Mouse (Mus musculus): Measurements from ENCODE around the gene Gm21985. TPM values are rescaled to one million over a fixed set of nuclear protein-coding genes. Genes with fewer than 3 reads are reported as not detected.
A peak's percentile ranks its signal among the peaks of the same experiment; 100 is the strongest.

Gene Gm21985
- polyA plus RNA-seq, 1 experiment from 2014 or later, result not detected

DNA sequence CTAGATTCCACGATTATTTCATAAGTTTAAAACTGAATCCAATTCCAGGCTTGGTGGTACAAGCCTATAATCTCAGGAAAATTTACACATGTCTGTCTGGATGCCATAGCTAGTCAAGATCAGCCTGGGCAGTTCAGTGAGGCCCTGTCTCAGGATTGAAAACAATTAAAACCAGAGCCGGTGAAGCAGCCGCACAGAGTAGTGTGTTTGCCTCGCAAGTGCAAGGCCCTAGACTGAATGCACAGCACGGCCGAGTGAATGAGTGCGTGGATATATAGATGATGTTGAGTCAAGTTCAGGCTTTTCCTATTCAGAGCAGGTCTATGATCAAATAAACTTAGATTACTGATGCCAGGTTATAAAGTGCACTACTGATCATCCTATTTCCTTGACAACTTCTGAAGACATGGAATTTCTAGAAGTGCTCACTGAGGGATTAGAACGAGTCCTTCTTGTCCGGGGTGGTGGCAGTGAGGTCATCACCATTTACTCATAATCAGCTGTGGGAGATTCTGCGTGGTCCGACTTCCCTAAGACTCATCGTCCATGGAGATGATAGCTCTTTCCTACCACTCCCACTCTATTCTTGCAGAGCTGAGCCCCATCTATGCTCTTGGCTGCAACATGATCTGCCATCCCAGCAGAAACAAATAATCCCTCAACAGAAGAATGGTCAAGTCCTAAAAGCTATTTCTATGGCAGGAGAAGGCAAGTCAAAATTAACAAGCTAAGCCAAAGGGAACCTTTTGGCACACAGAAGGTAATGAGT, 94.1 kb downstream of the Gm21985 start:
- H3K4me3 ChIP-seq (ENCODE audit: low read depth, low read length), result no peak overlapping the region
- H3K27ac ChIP-seq (ENCODE audit: low read depth, low read length), result no peak overlapping the region
- no peaks in the 10 kb centered on the region for H3K4me1 ChIP-seq (replicated peaks; ENCODE audit: control insufficient read depth, insufficient read depth, low read length)
- H3K9ac ChIP-seq (ENCODE audit: low read depth, low read length), result no peak overlapping the region
- no peaks in the 10 kb centered on the region for H3K27me3 ChIP-seq (replicated peaks; ENCODE audit: control insufficient read depth, insufficient read depth, low read length)
- H3K36me3 ChIP-seq (ENCODE audit: control insufficient read depth, insufficient read depth), result peaks cover 71% of the 10 kb centered on the region
- H3K9me3 ChIP-seq (ENCODE audit: control insufficient read depth), result no peaks in the 10 kb centered on the region
- no peak overlapping the region for H3K4me2 ChIP-seq (replicated peaks; ENCODE audit: low read depth)
- no peak for ATAC-seq
- WGBS, result 77% methylated on average over 12 of the region's 12 CpGs
- TF ChIP-seq CTCF (IDR thresholded peaks at IDR 0.05; ENCODE audit: low read depth), result no peak

DNA sequence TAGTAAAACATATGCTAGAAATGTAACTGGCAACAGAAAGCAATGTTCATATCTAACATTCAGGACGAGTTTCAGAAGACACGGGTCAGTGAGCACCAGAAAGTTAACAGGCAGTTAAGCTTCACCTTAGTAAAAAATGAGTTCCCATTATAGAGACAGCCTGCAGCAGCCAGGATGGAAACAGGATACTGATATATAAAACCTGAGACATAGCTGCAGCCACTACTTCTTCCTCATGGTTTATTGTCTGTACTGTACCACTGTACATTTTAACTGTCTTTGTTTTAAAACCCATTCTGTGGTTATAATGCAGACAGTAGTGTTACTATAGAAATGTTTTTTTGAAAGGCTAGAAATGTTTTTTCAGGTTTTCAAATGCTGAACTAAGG, 94.7 kb downstream of the Gm21985 start:
- WGBS, result 81% methylated on average over 2 of the region's 2 CpGs
- no peaks in the 10 kb centered on the region for H3K9me3 ChIP-seq (ENCODE audit: control insufficient read depth)
- no peak overlapping the region for H3K4me2 ChIP-seq (replicated peaks; ENCODE audit: low read depth)
- ATAC-seq, result no peak
- H3K4me1 ChIP-seq (replicated peaks; ENCODE audit: control insufficient read depth, insufficient read depth, low read length), result no peaks in the 10 kb centered on the region
- no peak overlapping the region for H3K27ac ChIP-seq (ENCODE audit: low read depth, low read length)
- H3K4me3 ChIP-seq (ENCODE audit: low read depth, low read length), result no peak overlapping the region
- no peaks in the 10 kb centered on the region for H3K27me3 ChIP-seq (replicated peaks; ENCODE audit: control insufficient read depth, insufficient read depth, low read length)
- TF ChIP-seq CTCF (IDR thresholded peaks at IDR 0.05; ENCODE audit: low read depth), result no peak
- no peak overlapping the region for H3K9ac ChIP-seq (ENCODE audit: low read depth, low read length)
- peaks cover 65% of the 10 kb centered on the region for H3K36me3 ChIP-seq (ENCODE audit: control insufficient read depth, insufficient read depth)

DNA sequence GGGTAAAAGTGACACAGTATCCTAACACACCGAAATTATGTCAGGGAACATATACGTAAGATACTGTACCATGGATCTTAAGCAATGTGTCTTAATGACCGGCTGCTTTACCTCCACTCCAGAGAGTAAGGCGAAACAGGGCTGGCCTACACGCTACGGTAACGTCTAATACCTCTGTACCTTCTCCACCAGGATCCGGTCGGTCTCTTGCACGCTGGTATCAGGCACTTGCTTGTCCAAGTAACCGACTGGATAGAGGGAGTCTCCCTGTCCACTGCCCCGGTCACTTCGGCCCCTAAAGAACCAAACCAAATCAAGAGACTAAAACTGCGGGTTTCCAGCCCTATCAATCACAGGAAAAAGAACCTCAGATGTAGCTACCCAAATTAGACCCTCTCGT, 101.1 kb downstream of the Gm21985 start:
- Histone ChIP-seq H3K27me3 (replicated peaks; ENCODE audit: control insufficient read depth, insufficient read depth, low read length) (no peaks in the 10 kb centered on the region), H3K36me3 (ENCODE audit: control insufficient read depth, insufficient read depth) (peaks cover 7% of the 10 kb centered on the region), H3K27ac (ENCODE audit: low read depth, low read length) (peak overlapping the region; percentile 73; the same call in 1 of the 2 replicates), H3K9me3 (ENCODE audit: control insufficient read depth) (no peaks in the 10 kb centered on the region), H3K4me2 (replicated peaks; ENCODE audit: low read depth) (peak overlapping the region; percentile 87), H3K9ac (ENCODE audit: low read depth, low read length) (peak overlapping the region; percentile 73), H3K4me1 (replicated peaks; ENCODE audit: control insufficient read depth, insufficient read depth, low read length) (no peaks in the 10 kb centered on the region; the same call in 1 of the 2 replicates), H3K4me3 (ENCODE audit: low read depth, low read length) (peak overlapping the region; percentile 89)
- WGBS, result 11% methylated on average over 15 of the region's 15 CpGs
- peak; percentile 39 for ATAC-seq
- TF ChIP-seq CTCF (IDR thresholded peaks at IDR 0.05; ENCODE audit: low read depth), result no peak

DNA sequence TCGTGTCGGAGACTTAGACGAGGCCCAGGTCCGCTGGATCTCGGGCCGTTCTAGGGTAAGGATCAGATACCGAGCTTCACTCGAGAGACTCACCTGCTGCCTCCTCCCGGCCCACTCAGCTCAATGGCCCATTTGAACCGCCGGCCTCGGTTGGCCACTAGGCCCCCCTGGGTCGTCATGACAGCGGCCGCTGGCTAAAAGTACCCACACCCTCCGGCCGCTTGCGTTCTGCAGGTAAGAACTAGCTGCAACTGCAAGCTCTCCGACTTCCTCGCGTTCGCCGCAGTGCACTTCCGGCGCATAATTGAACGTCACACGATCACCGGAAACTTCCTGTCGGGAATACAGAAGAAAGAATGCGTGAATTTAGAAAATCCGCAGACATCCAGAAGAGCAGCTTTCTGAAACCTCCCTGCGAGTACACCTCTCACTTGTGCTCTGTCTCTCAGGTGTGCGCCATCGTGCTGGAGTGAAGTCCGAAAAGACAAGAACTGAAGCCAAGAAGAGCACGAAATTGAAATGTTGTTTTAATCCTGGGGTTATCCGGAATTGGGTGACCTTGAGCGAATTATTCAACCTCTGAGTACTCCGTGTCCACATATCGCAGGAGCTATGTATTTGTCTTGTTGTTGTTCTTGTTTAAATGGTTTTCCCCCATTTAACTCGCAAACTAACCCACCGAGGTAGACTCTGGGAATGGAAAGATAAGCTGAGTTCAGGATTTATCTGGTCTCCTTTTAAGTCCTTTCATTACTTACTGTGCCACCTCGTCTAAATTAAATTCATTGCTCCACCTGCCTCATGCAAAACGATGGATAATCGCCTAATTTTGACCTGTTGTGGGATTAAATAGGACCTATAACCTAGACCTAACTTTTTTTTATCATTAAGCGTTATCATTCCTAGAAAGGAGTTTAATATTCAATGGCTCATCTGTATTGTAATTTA, 101.9 kb downstream of the Gm21985 start, which contains the start of gene Emc4:
Gene Emc4 (minus strand): TSS at position 302 of the 948 bp plus-strand sequence.
- Histone ChIP-seq H3K4me2 (replicated peaks; ENCODE audit: low read depth) (peak within 1 kb of the TSS; percentile 87), H3K27ac (ENCODE audit: low read depth, low read length) (peak within 1 kb of the TSS; percentile 73), H3K27me3 (replicated peaks; ENCODE audit: control insufficient read depth, insufficient read depth, low read length) (no peaks in the 10 kb centered on the region), H3K4me3 (ENCODE audit: low read depth, low read length) (peak within 1 kb of the TSS; percentile 89), H3K9ac (ENCODE audit: low read depth, low read length) (peak within 1 kb of the TSS; percentile 73), H3K36me3 (ENCODE audit: control insufficient read depth, insufficient read depth) (peaks cover 7% of the 10 kb centered on the region), H3K4me1 (replicated peaks; ENCODE audit: control insufficient read depth, insufficient read depth, low read length) (no peaks in the 10 kb centered on the region; the same call in 1 of the 2 replicates), H3K9me3 (ENCODE audit: control insufficient read depth) (no peaks in the 10 kb centered on the region)
- peak; percentile 89 for ATAC-seq
- WGBS, result 1% methylated on average over 46 of the region's 46 CpGs
- no peak for TF ChIP-seq CTCF (IDR thresholded peaks at IDR 0.05; ENCODE audit: low read depth)

DNA sequence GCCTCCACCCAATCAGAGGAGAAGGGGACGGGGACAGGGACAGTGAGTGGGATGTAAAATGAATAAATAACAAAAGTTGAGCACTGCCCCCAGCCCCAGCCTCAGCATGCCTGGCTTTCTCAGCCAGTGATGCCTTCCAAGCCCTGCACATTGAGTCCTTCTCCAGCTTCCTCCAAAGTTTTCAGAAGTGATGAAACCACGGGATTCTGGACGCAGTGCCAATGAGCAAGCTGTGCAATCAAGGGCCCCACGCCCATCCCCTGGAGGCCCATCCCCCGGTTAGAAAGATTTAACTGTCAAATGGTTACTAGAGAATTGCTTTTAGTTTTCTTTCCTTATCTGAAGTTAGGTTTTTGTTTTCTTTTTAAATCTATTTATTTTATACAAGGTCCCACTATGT, 103.8 kb downstream of the Gm21985 start:
- H3K36me3 ChIP-seq (ENCODE audit: control insufficient read depth, insufficient read depth), result no peaks in the 10 kb centered on the region
- no peak for ATAC-seq
- H3K4me3 ChIP-seq (ENCODE audit: low read depth, low read length), result no peak overlapping the region
- H3K4me2 ChIP-seq (replicated peaks; ENCODE audit: low read depth), result no peak overlapping the region
- 38% methylated on average over 5 of the region's 5 CpGs for WGBS
- H3K4me1 ChIP-seq (replicated peaks; ENCODE audit: control insufficient read depth, insufficient read depth, low read length), result no peaks in the 10 kb centered on the region; the same call in 1 of the 2 replicates
- no peak overlapping the region for H3K9ac ChIP-seq (ENCODE audit: low read depth, low read length)
- H3K27ac ChIP-seq (ENCODE audit: low read depth, low read length), result no peak overlapping the region
- no peak for TF ChIP-seq CTCF (IDR thresholded peaks at IDR 0.05; ENCODE audit: low read depth)
- no peaks in the 10 kb centered on the region for H3K27me3 ChIP-seq (replicated peaks; ENCODE audit: control insufficient read depth, insufficient read depth, low read length)
- no peaks in the 10 kb centered on the region for H3K9me3 ChIP-seq (ENCODE audit: control insufficient read depth)

- no peaks in the 10 kb centered on the region for H3K4me1 ChIP-seq (replicated peaks; ENCODE audit: control insufficient read depth, insufficient read depth, low read length)
- no peaks in the 10 kb centered on the region for H3K36me3 ChIP-seq (ENCODE audit: control insufficient read depth, insufficient read depth)
- H3K27me3 ChIP-seq (replicated peaks; ENCODE audit: control insufficient read depth, insufficient read depth, low read length), result no peaks in the 10 kb centered on the region
- no peak overlapping the region for H3K4me3 ChIP-seq (ENCODE audit: low read depth, low read length)
- no peak overlapping the region for H3K27ac ChIP-seq (ENCODE audit: low read depth, low read length)
- 48% methylated on average over 4 of the region's 4 CpGs for WGBS
- no peaks in the 10 kb centered on the region for H3K9me3 ChIP-seq (ENCODE audit: control insufficient read depth)
- no peak for ATAC-seq
- H3K4me2 ChIP-seq (replicated peaks; ENCODE audit: low read depth), result no peak overlapping the region
- TF ChIP-seq CTCF (IDR thresholded peaks at IDR 0.05; ENCODE audit: low read depth), result no peak
- H3K9ac ChIP-seq (ENCODE audit: low read depth, low read length), result no peak overlapping the region
Observed at GRCm38 (mm10) chr2:112373141-112373540, 107.0 kb downstream of the Gm21985 start.
